In genomic region chr7:128237593-128237926, GRCm38 (mm10) we compare ENCODE assay signal across 8 mouse cellular contexts. TPM values are rescaled to one million over a fixed set of nuclear protein-coding genes. Genes with fewer than 3 reads are reported as not detected.
DNase-seq lines count a peak whose midpoint lies in the region; ATAC-seq and TF ChIP-seq lines count a peak whose summit lies in the region.

No protein-coding gene starts in this region.

- H3K27me3 ChIP-seq in embryonic facial prominence, embryonic 14.5 days (replicated peaks; ENCODE audit: control insufficient read depth, insufficient read depth, low read length): no peaks in the 10 kb centered on the region
- H3K27me3 ChIP-seq in intestine, postnatal 0 days (replicated peaks; ENCODE audit: control insufficient read depth, insufficient read depth, low read length): no peaks in the 10 kb centered on the region
- H3K27me3 ChIP-seq in neural tube, embryonic 14.5 days (ENCODE audit: control insufficient read depth, insufficient read depth, low read length): no peaks in the 10 kb centered on the region

- TF ChIP-seq CTCF in lung, adult 2 months (IDR thresholded peaks at IDR 0.05; ENCODE audit: insufficient read depth, low read length): no peak
- TF ChIP-seq CTCF in intestine, postnatal 0 days (IDR thresholded peaks at IDR 0.05; ENCODE audit: low read depth): no peak

- no peak for DNase-seq in lung, adult 2 months
- no peak for DNase-seq in lung, postnatal 4 days
- DNase-seq in embryonic facial prominence, embryonic 14.5 days (ENCODE audit: low spot score): no peak
- DNase-seq in layer of hippocampus, postnatal 10 days (ENCODE audit: low spot score in 2 of 2): no peak
- DNase-seq in frontal cortex, postnatal 36 days (ENCODE audit: low spot score in 2 of 2): no peak
- DNase-seq in frontal cortex, postnatal 10 days (ENCODE audit: low spot score in 2 of 2): no peak

- H3K9ac ChIP-seq in embryonic facial prominence, embryonic 14.5 days (ENCODE audit: low read depth, low read length): peak overlapping the region; percentile 85
- H3K9ac ChIP-seq in intestine, postnatal 0 days (ENCODE audit: low read depth, low read length): peak overlapping the region; percentile 85
- H3K9ac ChIP-seq in neural tube, embryonic 14.5 days (replicated peaks; ENCODE audit: low read depth, low read length): peak overlapping the region; percentile 39

- under 1% methylated on average over 25 of the region's 25 CpGs for WGBS in lung, adult 2 months
- under 1% methylated on average over 25 of the region's 25 CpGs for whole genome bisulfite sequencing in embryonic facial prominence, embryonic 14.5 days
- under 1% methylated on average over 25 of the region's 25 CpGs for WGBS in intestine, postnatal 0 days
- WGBS in neural tube, embryonic 14.5 days: under 1% methylated on average over 25 of the region's 25 CpGs

- peaks cover 31% of the 10 kb centered on the region for H3K36me3 ChIP-seq in embryonic facial prominence, embryonic 14.5 days (ENCODE audit: control insufficient read depth, insufficient read depth, low read length)
- H3K36me3 ChIP-seq in intestine, postnatal 0 days (ENCODE audit: control insufficient read depth, insufficient read depth): peaks cover 32% of the 10 kb centered on the region
- peaks cover 10% of the 10 kb centered on the region; the same call in 1 of the 2 replicates for H3K36me3 ChIP-seq in neural tube, embryonic 14.5 days (ENCODE audit: control insufficient read depth, insufficient read depth, low read length)

- no peak for TF ChIP-seq POLR2A in lung, adult 2 months (IDR thresholded peaks at IDR 0.05; ENCODE audit: borderline replicate concordance, extremely low read depth, low read depth, low read length)

- no peak for ATAC-seq in embryonic facial prominence, embryonic 14.5 days (ENCODE audit: low read depth)
- no peak for ATAC-seq in intestine, postnatal 0 days
- ATAC-seq in neural tube, embryonic 14.5 days (ENCODE audit: low read depth): no peak

- peak overlapping the region; percentile 98 for H3K27ac ChIP-seq in embryonic facial prominence, embryonic 14.5 days (replicated peaks; ENCODE audit: low read depth, low read length)
- H3K27ac ChIP-seq in intestine, postnatal 0 days (ENCODE audit: low read depth, low read length): peak overlapping the region; percentile 99
- peak overlapping the region; percentile 95 for H3K27ac ChIP-seq in neural tube, embryonic 14.5 days (ENCODE audit: low read depth, low read length)

- peak overlapping the region; percentile 85 for H3K4me3 ChIP-seq in lung, adult 2 months (replicated peaks; ENCODE audit: extremely low read depth, low read depth, low read length)
- H3K4me3 ChIP-seq in embryonic facial prominence, embryonic 14.5 days (ENCODE audit: low read depth, low read length): peak overlapping the region; percentile 65
- H3K4me3 ChIP-seq in intestine, postnatal 0 days (ENCODE audit: low read depth, low read length): peak overlapping the region; percentile 76
- H3K4me3 ChIP-seq in neural tube, embryonic 14.5 days (ENCODE audit: low read depth, low read length): peak overlapping the region; percentile 63

- H3K4me2 ChIP-seq in embryonic facial prominence, embryonic 14.5 days (ENCODE audit: low read depth, low read length): peak overlapping the region; percentile 69
- peak overlapping the region; percentile 81 for H3K4me2 ChIP-seq in intestine, postnatal 0 days (replicated peaks; ENCODE audit: low read depth)
- peak overlapping the region; percentile 87 for H3K4me2 ChIP-seq in neural tube, embryonic 14.5 days (ENCODE audit: low read depth, low read length)

- no peaks in the 10 kb centered on the region for H3K4me1 ChIP-seq in lung, adult 2 months (ENCODE audit: control insufficient read depth, insufficient read depth, low read length)
- H3K4me1 ChIP-seq in embryonic facial prominence, embryonic 14.5 days (ENCODE audit: control insufficient read depth, insufficient read depth, low read length): peaks cover 3% of the 10 kb centered on the region; the same call in 1 of the 2 replicates
- H3K4me1 ChIP-seq in intestine, postnatal 0 days (replicated peaks; ENCODE audit: control insufficient read depth, insufficient read depth, low read length): no peaks in the 10 kb centered on the region
- peaks cover 9% of the 10 kb centered on the region; the same call in 1 of the 2 replicates for H3K4me1 ChIP-seq in neural tube, embryonic 14.5 days (ENCODE audit: control insufficient read depth, insufficient read depth, low read length)

- no peaks in the 10 kb centered on the region for H3K9me3 ChIP-seq in embryonic facial prominence, embryonic 14.5 days (ENCODE audit: control insufficient read depth, low read length)
- no peaks in the 10 kb centered on the region for H3K9me3 ChIP-seq in intestine, postnatal 0 days (ENCODE audit: control insufficient read depth)
- no peaks in the 10 kb centered on the region for H3K9me3 ChIP-seq in neural tube, embryonic 14.5 days (ENCODE audit: control insufficient read depth, low read length)

RNA-seq across cellular contexts. Expression of gene 9130023H24Rik, which starts 0.3 kb away (rescaled TPM):
- 2.4 and 3.1 TPM in 2 replicates for polyA plus RNA-seq in lung, adult 2 months (2012; rRNA removed)
- 8.4 and 8.9 TPM in 2 replicates for polyA plus RNA-seq in embryonic facial prominence, embryonic 14.5 days (2014; fragmentation: Nextera tagmentation; extraction: Ambion mirVana)
- polyA plus RNA-seq in intestine, postnatal 0 days (2015; fragmentation: Nextera tagmentation; extraction: Ambion mirVana): 3.6 and 4.2 TPM in 2 replicates
- polyA plus RNA-seq in neural tube, embryonic 14.5 days (2014; fragmentation: Nextera tagmentation; extraction: Ambion mirVana): 9.5 and 9.7 TPM in 2 replicates
- 1 to 10 TPM; 3.7 to 4.3 TPM for total RNA-seq in layer of hippocampus, postnatal 10 days (2021)

RNA-seq across cellular contexts. Expression of gene Armc5, which starts 0.4 kb away (rescaled TPM):
- polyA plus RNA-seq in lung, adult 2 months (2012; rRNA removed): 41.3 and 45.2 TPM in 2 replicates
- 12.4 and 13.9 TPM in 2 replicates for polyA plus RNA-seq in embryonic facial prominence, embryonic 14.5 days (2014; fragmentation: Nextera tagmentation; extraction: Ambion mirVana)
- polyA plus RNA-seq in intestine, postnatal 0 days (2015; fragmentation: Nextera tagmentation; extraction: Ambion mirVana): 12.1 and 14.0 TPM in 2 replicates
- polyA plus RNA-seq in neural tube, embryonic 14.5 days (2014; fragmentation: Nextera tagmentation; extraction: Ambion mirVana): 9.0 and 10.7 TPM in 2 replicates
- total RNA-seq in layer of hippocampus, postnatal 10 days (2021): 10 to 100 TPM; 11.4 to 11.8 TPM

RNA-seq across cellular contexts. Expression of gene Tgfb1i1, which starts 9.1 kb away (rescaled TPM):
- polyA plus RNA-seq in lung, adult 2 months (2012; rRNA removed): 131 and 150 TPM in 2 replicates
- polyA plus RNA-seq in embryonic facial prominence, embryonic 14.5 days (2014; fragmentation: Nextera tagmentation; extraction: Ambion mirVana): 74.4 and 76.8 TPM in 2 replicates
- polyA plus RNA-seq in intestine, postnatal 0 days (2015; fragmentation: Nextera tagmentation; extraction: Ambion mirVana): 111 and 113 TPM in 2 replicates
- polyA plus RNA-seq in neural tube, embryonic 14.5 days (2014; fragmentation: Nextera tagmentation; extraction: Ambion mirVana): 15.2 and 24.7 TPM in 2 replicates
- 10 to 100 TPM; 27.2 to 28.1 TPM for total RNA-seq in layer of hippocampus, postnatal 10 days (2021)

RNA-seq across cellular contexts. Expression of gene Slc5a2, which starts 27.9 kb away (rescaled TPM):
- polyA plus RNA-seq in lung, adult 2 months (2012; rRNA removed): 0.09 and 0.24 TPM in 2 replicates
- not detected in 2 replicates for polyA plus RNA-seq in embryonic facial prominence, embryonic 14.5 days (2014; fragmentation: Nextera tagmentation; extraction: Ambion mirVana)
- polyA plus RNA-seq in intestine, postnatal 0 days (2015; fragmentation: Nextera tagmentation; extraction: Ambion mirVana): not detected in 2 replicates
- polyA plus RNA-seq in neural tube, embryonic 14.5 days (2014; fragmentation: Nextera tagmentation; extraction: Ambion mirVana): not detected in 2 replicates
- total RNA-seq in layer of hippocampus, postnatal 10 days (2021): not detected

RNA-seq across cellular contexts. Expression of gene Cox6a2, which starts 31.4 kb away (rescaled TPM):
- polyA plus RNA-seq in lung, adult 2 months (2012; rRNA removed): 186 and 243 TPM in 2 replicates
- polyA plus RNA-seq in embryonic facial prominence, embryonic 14.5 days (2014; fragmentation: Nextera tagmentation; extraction: Ambion mirVana): 117 and 168 TPM in 2 replicates
- 0.24 and 0.90 TPM in 2 replicates for polyA plus RNA-seq in intestine, postnatal 0 days (2015; fragmentation: Nextera tagmentation; extraction: Ambion mirVana)
- 0.86 TPM in 1 of 2 replicates, not detected in the other for polyA plus RNA-seq in neural tube, embryonic 14.5 days (2014; fragmentation: Nextera tagmentation; extraction: Ambion mirVana)
- 1 to 10 TPM; 4.3 to 4.8 TPM for total RNA-seq in layer of hippocampus, postnatal 10 days (2021)
